Mouse (Mus musculus): Measurements from ENCODE around the gene Tada1. TPM values are rescaled to one million over a fixed set of nuclear protein-coding genes. Genes with fewer than 3 reads are reported as not detected.

Tada1 gene
- total RNA-seq (2012; rRNA removed) (34.0 and 36.8 TPM in 2 replicates), polyA plus RNA-seq (2012; ENCODE audit: insufficient read depth in 1 of 2, insufficient read length in 2 of 2, low read depth in 1 of 2, low replicate concordance in 2 of 2, missing spikeins in 1 of 2) (10 to 100 TPM in 1 of 2 experiments, not detected in 1; 36.7 TPM)

DNA sequence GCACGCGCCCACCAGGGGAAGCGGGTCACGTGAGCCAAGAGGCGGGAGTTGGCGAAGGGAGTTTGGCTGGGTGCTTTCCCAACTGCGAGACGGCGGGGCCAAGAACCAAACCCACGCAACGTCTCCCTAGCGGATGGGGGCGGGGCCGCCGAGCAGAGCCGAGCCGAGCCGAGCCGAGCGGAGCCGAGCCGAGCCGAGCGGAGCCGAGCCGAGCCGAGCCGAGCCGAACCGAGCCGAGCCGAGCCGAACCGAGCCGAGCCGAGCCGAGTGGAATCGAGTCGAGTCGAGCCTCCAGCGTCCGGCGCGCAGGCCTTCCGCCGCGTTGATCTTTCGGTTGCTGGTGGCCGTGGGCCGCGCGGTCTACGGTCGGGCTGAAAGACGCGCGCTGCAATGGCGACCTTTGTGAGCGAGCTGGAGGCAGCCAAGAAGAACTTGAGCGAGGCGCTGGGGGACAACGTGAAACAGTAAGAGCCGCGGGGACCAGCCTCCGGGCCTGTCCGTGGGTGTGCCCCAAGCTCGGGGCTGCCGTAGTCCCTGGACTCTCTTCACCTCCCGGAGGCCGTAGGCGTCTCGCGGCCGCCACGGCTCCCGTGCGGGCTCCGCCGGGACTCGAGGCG, at the start of gene Tada1:
Gene Tada1, plus strand, starts transcription at position 85 of the 617 bp plus-strand sequence.
- no peaks in the 10 kb centered on the region for H3K27me3 ChIP-seq (ENCODE audit: control insufficient read depth in 1 of 2, insufficient read depth in 2 of 2, low read length in 2 of 2)
- H3K9me3 ChIP-seq (replicated peaks; ENCODE audit: insufficient read depth, low read length) = no peaks in the 10 kb centered on the region
- DNase-seq (ENCODE audit: low read depth, low spot score) = peak; percentile 93
- peak within 1 kb of the TSS; percentile 66 for H3K27ac ChIP-seq (ENCODE audit: control insufficient read depth, low read depth, low read length)
- H3K4me1 ChIP-seq (ENCODE audit: control insufficient read depth in 1 of 2, insufficient read depth in 2 of 2, low read length in 2 of 2) = peaks cover 2 to 18% of the 10 kb centered on the region in 2 experiments
- H3K4me3 ChIP-seq (ENCODE audit: control insufficient read depth in 1 of 2, insufficient read depth in 1 of 2, low read depth in 2 of 2, low read length in 2 of 2) = peak within 1 kb of the TSS; percentile 68 to 93
- TF ChIP-seq MXI1 (IDR thresholded peaks at IDR 0.05; ENCODE audit: low read depth, low read length) = peak; percentile 39; the same call in 1 of the 2 replicates
- no peak for TF ChIP-seq EP300 (IDR thresholded peaks at IDR 0.05; ENCODE audit: low read depth in 1 of 2, low read length in 2 of 2)
- peak in 1 of 2 experiments; percentile 36; a peak in 1 of 4 replicates for TF ChIP-seq POLR2A (IDR thresholded peaks at IDR 0.05; ENCODE audit: control insufficient read depth in 1 of 2, insufficient read depth in 1 of 2, low read depth in 1 of 2, low read length in 2 of 2, poor library complexity in 1 of 2)
- no peak for TF ChIP-seq JUND (IDR thresholded peaks at IDR 0.05; ENCODE audit: low read depth, low read length)
- TF ChIP-seq CHD2 (IDR thresholded peaks at IDR 0.05; ENCODE audit: low read length) = no peak
- TF ChIP-seq USF2 (IDR thresholded peaks at IDR 0.05; ENCODE audit: borderline replicate concordance in 1 of 2, insufficient read depth in 1 of 2, low read depth in 1 of 2, low read length in 2 of 2) = peak in 1 of 2 experiments; percentile 60; a peak in 2 of 4 replicates
- peak; percentile 4; the same call in 1 of the 2 replicates for TF ChIP-seq TCF12 (IDR thresholded peaks at IDR 0.05; ENCODE audit: low read depth, low read length)
- no peak for TF ChIP-seq GABPA (IDR thresholded peaks at IDR 0.05; ENCODE audit: low read depth, low read length)
- TF ChIP-seq MYB (IDR thresholded peaks at IDR 0.05; ENCODE audit: low read depth, low read length) = no peak
- TF ChIP-seq BHLHE40 (IDR thresholded peaks at IDR 0.05; ENCODE audit: borderline replicate concordance, low read depth, low read length) = peak; percentile 73; the same call in 1 of the 2 replicates
- TF ChIP-seq USF1 (IDR thresholded peaks at IDR 0.05; ENCODE audit: low read depth, low read length) = peak; percentile 92
- TF ChIP-seq ETS1 (IDR thresholded peaks at IDR 0.05; ENCODE audit: low read depth, low read length) = no peak
- TF ChIP-seq MAX (IDR thresholded peaks at IDR 0.05; ENCODE audit: low read length) = peak; percentile 79; the same call in 1 of the 2 replicates
- peak; percentile 49 for TF ChIP-seq KAT2A (conservative IDR thresholded peaks at IDR 0.05; ENCODE audit: low read depth, low read length)
- TF ChIP-seq E2F4 (IDR thresholded peaks at IDR 0.05; ENCODE audit: borderline replicate concordance, low read depth, low read length) = no peak
- no peak for TF ChIP-seq SMC3 (IDR thresholded peaks at IDR 0.05; ENCODE audit: low read depth, low read length)
- TF ChIP-seq TAL1 (IDR thresholded peaks at IDR 0.05; ENCODE audit: low read length) = no peak
- TF ChIP-seq SIN3A (IDR thresholded peaks at IDR 0.05; ENCODE audit: low read length) = peak; percentile 30; the same call in 1 of the 2 replicates
- no peak for TF ChIP-seq MEF2A (IDR thresholded peaks at IDR 0.05; ENCODE audit: extremely low read depth, insufficient replicate concordance, low read depth, low read length, poor library complexity, severe bottlenecking)
- no peak for TF ChIP-seq ZC3H11A (IDR thresholded peaks at IDR 0.05; ENCODE audit: low read depth, low read length)
- TF ChIP-seq MAZ (IDR thresholded peaks at IDR 0.05; ENCODE audit: low read depth, low read length) = no peak; the same call in 1 of the 2 replicates
- TF ChIP-seq HCFC1 (IDR thresholded peaks at IDR 0.05; ENCODE audit: low read depth, low read length) = 0 out of 2 replicates have a peak, but pooled peaks have one; percentile 46
- TF ChIP-seq NELFE (IDR thresholded peaks at IDR 0.05; ENCODE audit: low read depth, low read length) = peak; percentile 57
- no peak for TF ChIP-seq ZKSCAN1 (IDR thresholded peaks at IDR 0.05; ENCODE audit: low read depth, low read length)
- TF ChIP-seq POLR2AphosphoS2 (IDR thresholded peaks at IDR 0.05; ENCODE audit: low read length) = no peak
- TF ChIP-seq GATA1 (IDR thresholded peaks at IDR 0.05; ENCODE audit: low read depth, low read length) = no peak
- TF ChIP-seq RCOR1 (IDR thresholded peaks at IDR 0.05; ENCODE audit: low read depth, low read length) = no peak
- TF ChIP-seq NRF1 (IDR thresholded peaks at IDR 0.05; ENCODE audit: insufficient read depth, low read depth, low read length, poor library complexity, severe bottlenecking) = 0 out of 2 replicates have a peak, but pooled peaks have one; percentile 12
- H3K36me3 ChIP-seq (ENCODE audit: control insufficient read depth in 1 of 2, insufficient read depth in 2 of 2, low read length in 2 of 2) = peaks cover 0 to 11% of the 10 kb centered on the region in 2 experiments; a peak in 2 of 4 replicates
- peaks cover 20% of the 10 kb centered on the region for H3K79me2 ChIP-seq (ENCODE audit: control insufficient read depth, insufficient read depth, low read length, poor library complexity)
- H3K9ac ChIP-seq (ENCODE audit: control insufficient read depth, low read depth, low read length, poor library complexity, severe bottlenecking) = peak within 1 kb of the TSS; percentile 92
